Mouse (Mus musculus): ENCODE measurements around the gene Ttc28. TPM values are rescaled to one million over a fixed set of nuclear protein-coding genes. Genes with fewer than 3 reads are reported as not detected.

Ttc28 gene
- total and polyA plus RNA-seq, 3 experiments = 1.1 to 1.8 TPM; not detected in 1

DNA sequence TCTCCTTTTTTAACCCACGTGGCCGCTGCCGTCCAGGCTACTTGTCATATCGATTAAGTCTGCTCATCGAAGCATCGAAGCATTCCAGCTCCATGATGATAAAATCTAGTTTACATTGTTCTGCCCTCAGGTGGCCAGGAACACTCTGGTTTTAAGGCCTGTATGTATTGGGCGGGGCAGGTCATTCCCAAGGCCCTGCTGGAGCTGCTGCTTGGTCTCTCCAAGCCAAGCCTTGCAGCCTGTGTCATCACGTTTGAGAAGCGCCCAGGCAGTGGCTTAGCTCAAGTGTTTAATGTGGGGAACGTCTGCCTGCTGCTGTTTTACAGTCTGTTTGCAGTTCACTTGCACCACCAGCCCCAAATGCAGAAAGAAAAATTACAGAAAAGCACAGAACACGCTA, 132.5 kb downstream of the Ttc28 start:
- no peaks in the 10 kb centered on the region for H3K79me2 ChIP-seq (ENCODE audit: control insufficient read depth, insufficient read depth, low read length, poor library complexity)
- H3K9ac ChIP-seq (ENCODE audit: control insufficient read depth, low read depth, low read length, poor library complexity, severe bottlenecking) = no peak overlapping the region
- no peaks in the 10 kb centered on the region for H3K4me1 ChIP-seq (ENCODE audit: control insufficient read depth in 1 of 2, insufficient read depth in 2 of 2, low read length in 2 of 2)
- TF ChIP-seq CHD2 (IDR thresholded peaks at IDR 0.05; ENCODE audit: low read length) (no peak), ZC3H11A (IDR thresholded peaks at IDR 0.05; ENCODE audit: low read depth, low read length) (no peak), TAL1 (IDR thresholded peaks at IDR 0.05; ENCODE audit: low read length) (no peak), RCOR1 (IDR thresholded peaks at IDR 0.05; ENCODE audit: low read depth, low read length) (no peak), SMC3 (IDR thresholded peaks at IDR 0.05; ENCODE audit: low read depth, low read length) (no peak), TCF12 (IDR thresholded peaks at IDR 0.05; ENCODE audit: low read depth, low read length) (no peak), KAT2A (conservative IDR thresholded peaks at IDR 0.05; ENCODE audit: low read depth, low read length) (no peak), MYB (IDR thresholded peaks at IDR 0.05; ENCODE audit: low read depth, low read length) (no peak), MYC (IDR thresholded peaks at IDR 0.05; ENCODE audit: low read depth, low read length) (no peak), SIN3A (IDR thresholded peaks at IDR 0.05; ENCODE audit: low read length) (no peak), BHLHE40 (IDR thresholded peaks at IDR 0.05; ENCODE audit: borderline replicate concordance, low read depth, low read length) (no peak), GATA1 (IDR thresholded peaks at IDR 0.05; ENCODE audit: low read depth, low read length) (no peak), MAZ (IDR thresholded peaks at IDR 0.05; ENCODE audit: low read depth, low read length) (no peak), RAD21 (IDR thresholded peaks at IDR 0.05; ENCODE audit: low read depth, low read length) (no peak), MXI1 (IDR thresholded peaks at IDR 0.05; ENCODE audit: low read depth, low read length) (no peak), GABPA (IDR thresholded peaks at IDR 0.05; ENCODE audit: low read depth, low read length) (no peak), CTCF (IDR thresholded peaks at IDR 0.05 in 2 of 3, conservative IDR thresholded peaks at IDR 0.05 in 1 of 3; ENCODE audit: control insufficient read depth in 1 of 3, insufficient read depth in 1 of 3, low read depth in 2 of 3, low read length in 3 of 3, poor library complexity in 1 of 3, severe bottlenecking in 1 of 3) (no peak)
- no peak overlapping the region for H3K4me3 ChIP-seq (ENCODE audit: control insufficient read depth in 1 of 2, insufficient read depth in 1 of 2, low read depth in 2 of 2, low read length in 2 of 2)
- H3K27ac ChIP-seq (ENCODE audit: control insufficient read depth, low read depth, low read length) = no peak overlapping the region
- H3K27me3 ChIP-seq (ENCODE audit: control insufficient read depth in 1 of 2, insufficient read depth in 2 of 2, low read length in 2 of 2) = no peaks in the 10 kb centered on the region
- no peak for DNase-seq (ENCODE audit: low read depth, low spot score)
- H3K9me3 ChIP-seq (replicated peaks; ENCODE audit: insufficient read depth, low read length) = no peaks in the 10 kb centered on the region
- H3K36me3 ChIP-seq (ENCODE audit: control insufficient read depth in 1 of 2, insufficient read depth in 2 of 2, low read length in 2 of 2) = no peaks in the 10 kb centered on the region

DNA sequence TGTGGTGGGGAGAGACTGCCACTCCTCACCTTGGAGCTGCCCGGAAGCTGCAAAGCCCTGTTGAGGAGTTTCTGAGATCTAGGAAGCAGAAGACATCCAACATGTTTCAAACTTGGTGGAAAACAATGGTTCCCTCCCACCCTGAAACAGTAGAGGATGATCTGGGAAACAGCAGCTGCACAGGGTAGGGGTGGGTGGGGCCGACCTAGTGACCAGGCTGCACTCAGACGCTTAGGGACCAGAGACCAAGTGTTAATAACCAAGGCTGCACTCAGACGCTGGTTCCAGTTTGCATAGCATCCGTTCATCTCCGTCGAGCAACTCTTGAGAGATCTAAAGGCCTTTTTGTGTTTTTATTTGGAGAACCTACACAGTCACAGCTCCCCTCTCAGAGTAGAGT, 133.0 kb downstream of the Ttc28 start:
- no peak overlapping the region for H3K9ac ChIP-seq (ENCODE audit: control insufficient read depth, low read depth, low read length, poor library complexity, severe bottlenecking)
- DNase-seq (ENCODE audit: low read depth, low spot score) = no peak
- TF ChIP-seq KAT2A (conservative IDR thresholded peaks at IDR 0.05; ENCODE audit: low read depth, low read length) (no peak), SMC3 (IDR thresholded peaks at IDR 0.05; ENCODE audit: low read depth, low read length) (no peak), MAFK (IDR thresholded peaks at IDR 0.05; ENCODE audit: borderline replicate concordance, low read depth, low read length) (no peak), ZNF384 (IDR thresholded peaks at IDR 0.05; ENCODE audit: low read depth, low read length) (no peak), NELFE (IDR thresholded peaks at IDR 0.05; ENCODE audit: low read depth, low read length) (no peak), BHLHE40 (IDR thresholded peaks at IDR 0.05; ENCODE audit: borderline replicate concordance, low read depth, low read length) (no peak)
- no peaks in the 10 kb centered on the region for H3K79me2 ChIP-seq (ENCODE audit: control insufficient read depth, insufficient read depth, low read length, poor library complexity)
- no peaks in the 10 kb centered on the region for H3K4me1 ChIP-seq (ENCODE audit: control insufficient read depth in 1 of 2, insufficient read depth in 2 of 2, low read length in 2 of 2)
- no peaks in the 10 kb centered on the region for H3K9me3 ChIP-seq (replicated peaks; ENCODE audit: insufficient read depth, low read length)
- H3K36me3 ChIP-seq (ENCODE audit: control insufficient read depth in 1 of 2, insufficient read depth in 2 of 2, low read length in 2 of 2) = no peaks in the 10 kb centered on the region
- H3K27me3 ChIP-seq (ENCODE audit: control insufficient read depth in 1 of 2, insufficient read depth in 2 of 2, low read length in 2 of 2) = no peaks in the 10 kb centered on the region
- H3K4me3 ChIP-seq (ENCODE audit: control insufficient read depth in 1 of 2, insufficient read depth in 1 of 2, low read depth in 2 of 2, low read length in 2 of 2) = no peak overlapping the region
- no peak overlapping the region for H3K27ac ChIP-seq (ENCODE audit: control insufficient read depth, low read depth, low read length)

Measured in MEL (cell line).